Mouse (Mus musculus): Measurements from ENCODE around the gene Sema6d.

Sema6d gene

DNA sequence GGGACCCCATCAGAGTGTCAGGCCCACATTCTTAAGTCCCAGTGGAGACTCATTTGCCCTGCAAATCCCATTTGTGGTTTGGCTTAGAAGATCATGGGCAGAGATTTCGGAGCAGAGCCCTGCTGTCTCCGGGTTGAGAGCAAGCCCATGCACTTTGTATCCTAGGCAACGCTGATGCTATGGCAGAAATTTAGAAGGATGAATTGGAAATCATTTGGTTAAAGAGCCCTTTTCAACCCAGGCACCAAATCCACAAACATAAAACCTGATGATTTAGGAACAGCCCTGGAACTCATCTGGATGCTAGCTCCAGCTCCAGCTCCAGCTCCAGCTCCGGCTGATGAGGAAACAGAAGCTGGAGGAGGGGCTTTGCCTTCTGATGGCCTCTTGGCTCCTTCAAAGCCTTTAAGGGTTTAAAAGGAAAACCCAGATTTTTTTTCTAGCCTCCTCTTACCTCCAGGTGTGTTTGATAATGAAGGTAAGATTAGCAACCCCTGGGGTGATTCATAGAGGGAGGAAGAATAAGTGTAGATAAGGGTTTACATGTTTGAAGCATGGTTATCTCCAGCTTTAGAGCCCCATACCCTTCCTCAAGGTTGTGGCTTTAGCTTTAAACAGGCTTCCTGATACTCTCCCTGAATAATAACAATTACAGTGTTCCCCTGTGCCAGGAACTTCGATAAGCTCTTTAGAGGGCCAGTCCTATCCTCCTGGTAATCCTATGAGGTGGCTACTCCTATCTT, 549.6 kb downstream of the Sema6d start:
- in situ Hi-C loops (cut with MboI; ENCODE audit: low sequenced_read_pairs): no loop called here

DNA sequence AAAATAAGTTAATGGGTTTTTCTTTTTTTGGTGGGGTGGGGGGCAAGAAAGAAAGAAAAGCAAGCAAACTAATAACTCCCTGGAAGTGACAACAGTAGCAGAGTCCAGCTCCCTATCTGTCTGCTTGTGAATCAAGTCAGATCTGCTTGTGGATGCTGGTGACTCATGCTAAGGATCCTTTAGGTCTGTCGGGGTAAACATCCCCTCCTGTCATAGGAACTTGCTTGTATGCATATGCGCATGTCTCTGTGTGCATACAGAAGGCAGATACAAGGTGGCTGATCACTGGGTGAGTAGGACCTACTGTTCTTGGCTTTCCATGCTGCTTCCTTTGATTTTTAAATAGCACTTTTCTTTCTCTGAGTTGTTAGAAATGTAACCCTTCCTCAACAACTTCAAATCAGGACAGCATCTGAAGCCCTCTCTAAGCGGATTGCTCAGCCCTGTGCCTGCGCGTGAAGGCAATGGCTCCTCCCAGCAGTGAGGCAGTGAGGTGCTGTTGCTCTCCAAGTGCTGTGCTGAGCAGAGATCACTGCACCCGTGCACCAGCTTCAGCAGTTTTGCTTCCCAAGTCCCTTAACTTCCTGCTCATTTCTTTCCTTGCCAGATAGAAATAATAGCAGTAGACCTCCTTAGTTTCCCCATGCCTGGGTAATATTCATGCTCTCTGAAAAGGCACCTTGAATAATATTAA, 550.9 kb downstream of the Sema6d start:
- in situ Hi-C loops (cut with MboI; ENCODE audit: low sequenced_read_pairs): no loop called here

GRCm38 (mm10) chr2:124641194-124641558, 551.4 kb downstream of the Sema6d start:
- in situ Hi-C loops (cut with MboI; ENCODE audit: low sequenced_read_pairs): no loop called here

GRCm38 (mm10) chr2:124642131-124642530, 552.4 kb downstream of the Sema6d start:
- in situ Hi-C loops (cut with MboI; ENCODE audit: low sequenced_read_pairs): no loop called here

- in situ Hi-C loops (cut with MboI; ENCODE audit: low sequenced_read_pairs): no loop called here
Observed at GRCm38 (mm10) chr2:124650609-124651008, 560.8 kb downstream of the Sema6d start.

DNA sequence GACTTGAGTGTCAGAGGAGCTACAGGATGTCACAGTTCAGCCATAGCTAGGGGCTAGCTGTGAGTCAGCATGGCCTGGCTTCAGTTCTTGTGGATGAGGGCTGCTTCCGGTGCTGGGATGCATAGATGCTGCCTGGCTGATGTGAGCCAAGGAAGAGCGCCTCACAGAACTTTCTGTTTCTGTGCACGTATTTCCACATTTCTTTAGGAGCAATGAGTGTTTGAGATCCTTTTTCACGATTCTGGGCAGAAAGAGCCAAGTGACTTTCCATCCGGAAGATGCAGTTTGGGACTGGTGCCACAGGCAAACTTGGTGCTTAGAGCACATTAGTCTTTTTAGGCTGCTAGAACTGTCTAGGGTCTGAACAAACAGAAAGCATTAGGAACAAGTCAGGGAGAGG, 561.4 kb downstream of the Sema6d start:
- in situ Hi-C loops (cut with MboI; ENCODE audit: low sequenced_read_pairs): no loop called here

DNA sequence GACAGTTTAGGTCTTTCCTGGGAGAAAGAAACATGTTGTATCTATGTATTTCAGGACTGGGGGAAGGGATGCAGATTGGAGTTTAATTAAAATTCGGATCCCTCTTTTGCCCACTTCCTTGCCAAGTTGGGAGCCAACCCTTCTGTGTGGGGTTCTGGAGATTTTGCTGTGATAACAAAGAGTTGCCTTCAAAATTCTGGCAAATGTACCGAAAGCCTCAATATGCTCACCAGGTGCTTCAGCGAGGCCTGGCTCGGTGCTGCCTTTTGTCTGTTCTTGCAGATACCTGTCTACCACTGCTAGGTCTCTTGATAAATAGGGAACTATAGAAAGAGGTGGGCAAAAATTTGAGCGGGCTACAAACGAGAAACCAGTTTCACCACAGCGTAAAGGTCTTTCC, 563.4 kb downstream of the Sema6d start:
- in situ Hi-C loops (cut with MboI; ENCODE audit: low sequenced_read_pairs): no loop called here

DNA sequence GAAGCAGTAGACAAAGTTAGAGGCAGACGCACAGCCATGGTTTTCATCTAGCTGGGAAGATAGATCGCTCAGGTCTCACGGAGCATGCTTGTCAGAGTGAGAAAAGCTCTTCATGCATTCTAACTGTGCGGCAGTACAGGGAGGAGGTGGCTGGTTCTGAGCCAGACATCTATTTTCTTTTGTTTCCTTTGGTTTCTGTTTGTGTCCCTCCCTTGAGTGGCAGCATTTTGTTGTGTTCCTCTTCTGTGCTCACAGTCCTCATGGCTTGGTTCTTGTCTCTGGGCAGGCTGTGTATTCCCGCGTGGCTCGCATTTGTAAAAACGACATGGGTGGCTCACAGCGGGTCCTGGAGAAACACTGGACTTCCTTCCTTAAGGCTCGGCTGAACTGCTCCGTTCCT, 567.6 kb downstream of the Sema6d start:
- in situ Hi-C loops (cut with MboI; ENCODE audit: low sequenced_read_pairs): no loop called here

DNA sequence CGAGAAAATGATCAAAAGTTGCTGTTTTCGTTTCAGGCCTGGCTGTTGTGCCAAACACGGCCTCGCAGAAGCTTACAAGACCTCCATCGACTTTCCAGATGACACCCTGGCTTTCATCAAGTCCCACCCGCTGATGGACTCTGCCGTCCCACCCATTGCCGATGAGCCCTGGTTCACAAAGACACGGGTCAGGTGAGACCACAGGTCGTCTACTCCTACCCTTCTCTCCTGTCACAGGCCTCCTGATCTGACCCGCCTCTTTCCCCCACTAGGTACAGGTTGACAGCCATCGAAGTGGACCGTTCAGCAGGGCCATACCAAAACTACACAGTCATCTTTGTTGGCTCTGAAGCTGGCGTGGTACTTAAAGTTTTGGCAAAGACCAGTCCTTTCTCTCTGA, 568.6 kb downstream of the Sema6d start:
- in situ Hi-C loops (cut with MboI; ENCODE audit: low sequenced_read_pairs): no loop called here

DNA sequence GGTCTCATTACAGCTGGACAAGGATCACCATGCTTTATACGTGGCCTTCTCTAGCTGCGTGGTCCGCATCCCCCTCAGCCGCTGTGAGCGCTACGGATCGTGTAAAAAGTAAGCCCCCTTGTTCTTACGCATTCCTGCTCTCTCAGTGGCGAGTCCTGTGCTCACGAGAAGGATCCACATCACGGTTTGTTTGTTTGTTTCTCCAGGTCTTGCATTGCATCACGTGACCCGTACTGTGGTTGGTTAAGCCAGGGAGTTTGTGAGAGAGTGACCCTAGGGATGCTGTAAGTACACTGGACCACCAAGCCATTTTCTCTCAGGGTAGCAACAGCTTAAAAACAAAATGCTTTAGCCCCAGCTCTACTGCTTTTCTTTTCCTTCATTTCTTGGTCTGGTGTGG, 569.8 kb downstream of the Sema6d start:
- in situ Hi-C loops (cut with MboI; ENCODE audit: low sequenced_read_pairs): no loop called here

GRCm38 (mm10) chr2:124660686-124661085, 570.9 kb downstream of the Sema6d start:
- in situ Hi-C loops (cut with MboI; ENCODE audit: low sequenced_read_pairs): no loop called here

DNA sequence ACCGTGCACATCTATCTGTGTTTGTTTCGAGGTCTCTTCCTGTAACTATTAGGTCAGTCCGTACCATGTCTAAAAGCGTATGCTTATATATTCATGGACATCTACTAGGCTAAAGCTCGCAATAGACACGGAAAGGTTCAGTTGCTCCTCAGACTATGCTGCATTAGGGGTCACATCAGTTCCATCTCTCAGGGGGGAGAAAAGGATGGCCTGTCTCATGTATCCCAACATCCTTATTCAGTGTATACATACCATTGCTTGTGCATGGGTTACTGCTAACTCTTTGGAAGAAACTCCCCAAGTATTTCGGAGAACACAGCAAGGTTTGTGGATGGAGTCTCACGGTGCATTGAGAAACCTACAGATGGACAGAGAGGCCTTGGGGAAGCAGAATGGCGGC, 571.5 kb downstream of the Sema6d start:
- in situ Hi-C loops (cut with MboI; ENCODE audit: low sequenced_read_pairs): no loop called here

DNA sequence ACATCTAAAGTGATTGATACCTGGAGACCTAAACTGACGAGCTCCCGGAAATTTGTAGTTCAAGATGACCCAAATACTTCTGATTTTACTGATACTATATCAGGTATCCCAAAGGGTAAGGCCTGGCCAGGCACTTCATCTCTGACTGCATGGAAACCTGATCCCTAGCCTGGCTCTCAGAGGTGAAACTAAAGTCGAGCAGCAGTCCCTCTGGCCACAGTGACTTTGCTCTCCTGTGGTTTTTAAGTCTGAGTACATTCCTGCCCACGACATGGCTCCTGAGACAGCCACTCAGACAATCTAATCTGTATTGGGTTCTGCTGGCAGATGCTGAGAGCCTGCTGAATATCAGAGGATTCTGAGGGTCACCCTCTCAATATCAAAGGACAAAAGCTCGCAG, 572.5 kb downstream of the Sema6d start:
- in situ Hi-C loops (cut with MboI; ENCODE audit: low sequenced_read_pairs): no loop called here

DNA sequence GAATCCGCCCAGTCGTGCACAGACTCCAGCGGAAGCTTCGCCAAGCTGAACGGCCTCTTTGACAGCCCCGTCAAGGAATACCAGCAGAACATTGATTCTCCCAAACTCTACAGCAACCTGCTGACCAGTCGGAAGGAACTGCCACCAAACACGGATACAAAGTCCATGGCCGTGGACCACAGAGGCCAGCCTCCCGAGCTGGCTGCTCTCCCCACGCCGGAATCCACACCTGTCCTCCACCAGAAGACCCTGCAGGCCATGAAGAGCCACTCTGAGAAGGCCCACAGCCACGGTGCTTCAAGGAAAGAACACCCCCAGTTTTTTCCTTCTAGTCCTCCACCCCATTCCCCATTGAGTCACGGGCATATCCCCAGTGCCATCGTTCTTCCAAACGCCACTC, 574.4 kb downstream of the Sema6d start:
- in situ Hi-C loops (cut with MboI; ENCODE audit: low sequenced_read_pairs): no loop called here

GRCm38 (mm10) chr2:124668431-124668830, 578.7 kb downstream of the Sema6d start:
- in situ Hi-C loops (cut with MboI; ENCODE audit: low sequenced_read_pairs): no loop called here

GRCm38 (mm10) chr2:124673117-124673516, 583.3 kb downstream of the Sema6d start:
- in situ Hi-C loops (cut with MboI; ENCODE audit: low sequenced_read_pairs): no loop called here

DNA sequence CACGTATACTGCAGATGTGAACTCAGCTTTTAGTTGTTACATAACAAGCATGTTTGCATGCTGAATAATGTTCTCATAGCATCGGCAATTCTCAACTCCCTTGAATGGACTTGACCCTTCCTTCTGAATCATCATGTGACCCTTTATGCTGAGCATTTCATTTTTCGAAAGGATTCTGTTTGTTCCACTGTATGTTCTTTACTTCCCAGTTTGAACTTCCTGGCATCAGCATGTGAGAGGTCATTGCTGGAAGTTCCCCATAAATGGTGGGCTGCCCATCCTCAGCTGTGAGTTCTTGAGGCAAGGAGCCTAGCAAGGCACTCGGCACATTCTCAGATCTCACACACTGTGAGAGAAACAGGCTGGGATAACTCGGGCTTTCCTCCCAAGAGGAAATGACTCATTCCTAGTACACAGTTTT, 594.7 kb downstream of the Sema6d start:
- in situ Hi-C loops (cut with MboI; ENCODE audit: low sequenced_read_pairs): no loop called here

DNA sequence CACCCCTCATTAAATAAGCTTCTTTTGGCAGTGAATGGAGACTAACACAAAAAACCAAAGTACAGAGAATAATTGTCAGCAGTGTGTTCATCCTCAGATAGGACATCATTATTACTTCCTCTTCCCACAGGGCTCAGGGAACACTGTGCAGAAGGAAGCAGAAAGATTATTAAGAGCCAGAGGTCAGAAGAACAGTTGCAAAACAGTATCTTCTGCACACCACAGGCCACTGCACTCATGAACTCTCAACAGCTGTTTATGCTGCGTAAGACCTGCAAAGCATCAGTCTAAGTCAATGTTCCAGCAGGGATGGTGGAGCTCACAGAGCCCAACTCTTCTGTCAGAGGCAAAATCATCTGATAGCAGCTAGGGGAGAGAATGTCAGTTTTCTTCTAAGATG, 600.6 kb downstream of the Sema6d start:
- in situ Hi-C loops (cut with MboI; ENCODE audit: low sequenced_read_pairs): no loop called here

DNA sequence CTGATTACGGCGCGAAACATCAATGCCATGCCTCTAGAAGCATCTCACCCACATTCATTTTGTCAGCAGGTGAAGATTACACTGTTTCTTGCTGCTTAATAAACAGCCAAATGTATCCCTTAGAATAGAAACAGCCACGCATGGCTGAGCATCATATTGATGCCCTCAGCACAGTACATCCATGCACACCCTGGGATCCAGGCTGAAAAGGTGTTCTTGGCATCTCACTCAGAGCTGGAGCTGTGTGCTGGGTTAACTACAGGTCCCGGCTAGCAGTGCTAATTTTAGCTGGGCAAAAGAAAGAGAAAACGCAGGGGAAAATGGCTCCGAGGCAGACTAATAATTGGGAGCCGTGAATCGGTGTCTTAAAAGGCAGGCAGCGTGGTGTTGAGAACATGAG, 612.9 kb downstream of the Sema6d start:
- in situ Hi-C loops (cut with MboI; ENCODE audit: low sequenced_read_pairs): no loop called here

- in situ Hi-C loops (cut with MboI; ENCODE audit: low sequenced_read_pairs): no loop called here
Observed at GRCm38 (mm10) chr2:124704922-124705321, 615.2 kb downstream of the Sema6d start.

DNA sequence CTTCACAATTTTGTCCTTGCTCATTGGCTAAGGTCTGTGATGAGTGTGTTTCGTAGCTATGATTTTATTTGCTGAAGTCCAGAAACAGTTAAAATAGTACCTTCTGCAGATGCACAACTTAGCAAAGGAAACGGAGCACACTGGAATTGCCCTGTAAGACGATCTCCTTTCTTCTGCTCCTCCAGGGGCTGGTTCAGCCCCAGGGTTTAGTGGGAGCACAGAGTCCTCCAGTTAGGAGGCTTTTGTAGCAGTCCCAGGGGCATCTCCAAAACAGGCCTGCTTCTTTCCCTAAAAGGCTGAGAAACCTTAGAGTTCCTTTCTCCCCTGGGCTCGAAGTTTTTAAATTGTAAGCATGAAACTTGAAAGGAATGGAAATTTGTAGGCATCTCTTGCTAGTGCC, 616.0 kb downstream of the Sema6d start:
- in situ Hi-C loops (cut with MboI; ENCODE audit: low sequenced_read_pairs): no loop called here

DNA sequence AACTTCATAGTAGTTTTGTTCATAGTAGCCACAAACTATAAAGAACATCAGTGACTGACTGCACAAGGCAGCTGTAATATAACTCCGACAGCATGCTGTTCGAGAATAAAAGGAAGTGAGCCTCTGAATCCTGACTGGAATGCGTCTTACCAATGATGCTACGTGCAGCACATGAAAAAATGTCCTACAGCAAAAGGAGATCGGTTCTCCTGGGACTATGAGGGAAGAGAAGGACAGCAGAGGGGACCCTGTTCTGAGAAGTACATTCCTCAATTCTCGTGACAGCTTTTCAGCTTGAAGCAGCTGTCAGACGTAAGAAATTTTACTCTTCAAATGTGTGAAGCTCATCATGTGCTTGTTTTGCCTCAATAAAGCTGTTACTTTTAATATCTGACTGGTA, 617.1 kb downstream of the Sema6d start:
- in situ Hi-C loops (cut with MboI; ENCODE audit: low sequenced_read_pairs): no loop called here
